Mouse (Mus musculus) liver, adult 2 months (tissue): ENCODE measurements around the gene Adgrl3.

Experiments
- CTCF ChIP-seq: fragments of 200-500 bp; IDR thresholded peaks from 2 replicates; pipeline ENCODE4 v1.5.1; 2011; ENCODE audit warnings: low read depth, low read length, control low read depth
- POLR2A ChIP-seq: fragments of 200-500 bp; IDR thresholded peaks from 2 replicates; pipeline ENCODE4 v1.6.1; 2011; ENCODE audit warnings: low read length, control low read depth; ENCODE audit not compliant: insufficient read depth; ENCODE audit errors: extremely low read depth

DNA sequence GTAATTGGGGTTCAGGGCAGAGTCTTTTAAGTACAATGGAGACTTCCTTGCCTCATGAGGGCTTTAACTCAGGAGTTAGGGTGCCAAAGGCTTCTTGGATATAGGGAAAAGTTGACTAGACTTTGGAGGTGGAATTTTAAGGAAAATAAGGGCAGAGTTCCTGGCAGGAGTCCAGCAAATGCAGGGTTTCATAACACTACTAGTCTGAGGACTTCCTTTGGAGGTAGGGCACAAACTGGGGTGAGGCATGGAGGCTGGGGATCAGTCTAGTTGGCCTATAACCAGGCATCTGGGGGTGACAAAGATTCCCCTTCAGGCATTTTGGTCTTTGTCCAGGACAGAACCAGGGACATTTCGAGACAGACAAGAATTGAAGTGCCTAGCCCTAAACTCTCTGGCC, 546.6 kb downstream of the Adgrl3 start:
- TF ChIP-seq CTCF: no peak
- TF ChIP-seq POLR2A: no peak
